Mouse (Mus musculus): ENCODE measurements around the gene Hs3st5. TPM values are rescaled to one million over a fixed set of nuclear protein-coding genes. Genes with fewer than 3 reads are reported as not detected.
"Not testable (repeated sequence)": the region's sequence is repeated elsewhere in the genome, so short reads cannot be mapped to it uniquely, and the experiment has no call there.

Hs3st5 gene
- total RNA-seq, 4 experiments from 2014 or later: 1.3 to 2.3 (median 1.8) TPM

DNA sequence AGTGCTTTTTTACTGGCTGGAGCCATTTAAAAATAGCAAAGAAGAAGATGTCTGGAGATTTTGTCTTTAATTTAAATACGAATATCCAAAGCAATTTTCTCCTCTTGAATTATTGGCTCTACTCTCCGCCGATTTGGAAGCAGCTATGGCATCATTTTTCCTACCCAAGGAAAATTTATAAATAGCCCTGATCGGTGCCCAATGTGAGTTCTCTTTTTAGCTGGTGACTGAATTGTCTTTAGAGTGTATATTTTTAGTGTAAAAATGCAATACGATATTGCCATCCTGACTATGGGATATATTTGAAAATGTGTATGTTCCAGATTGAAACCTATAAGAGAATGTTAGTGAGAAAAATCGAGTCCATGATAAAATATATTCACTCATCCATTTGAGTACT is 51.1 kb downstream of the Hs3st5 start:
- no peak for DNase-seq (ENCODE audit: low spot score in 2 of 2)

DNA sequence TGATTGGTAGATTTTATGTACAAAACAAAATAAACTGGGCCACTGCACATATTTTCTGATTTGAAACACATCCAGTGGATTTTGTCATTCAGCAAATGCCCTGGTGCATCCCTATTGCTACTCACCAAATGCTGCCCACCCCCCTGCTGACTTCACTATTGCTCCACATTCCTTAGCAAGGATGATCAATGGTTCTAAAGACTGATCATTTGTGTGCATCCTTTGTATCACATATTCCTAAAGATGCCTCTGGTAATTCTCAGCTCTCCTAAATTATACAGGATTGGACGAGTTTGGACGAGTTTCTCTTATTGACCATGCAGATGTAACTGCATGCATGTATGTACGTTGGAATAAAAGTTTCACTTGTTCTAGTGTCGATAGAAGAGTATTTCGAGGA is 52.1 kb downstream of the Hs3st5 start:
- no peak for DNase-seq (ENCODE audit: low spot score in 2 of 2)

DNA sequence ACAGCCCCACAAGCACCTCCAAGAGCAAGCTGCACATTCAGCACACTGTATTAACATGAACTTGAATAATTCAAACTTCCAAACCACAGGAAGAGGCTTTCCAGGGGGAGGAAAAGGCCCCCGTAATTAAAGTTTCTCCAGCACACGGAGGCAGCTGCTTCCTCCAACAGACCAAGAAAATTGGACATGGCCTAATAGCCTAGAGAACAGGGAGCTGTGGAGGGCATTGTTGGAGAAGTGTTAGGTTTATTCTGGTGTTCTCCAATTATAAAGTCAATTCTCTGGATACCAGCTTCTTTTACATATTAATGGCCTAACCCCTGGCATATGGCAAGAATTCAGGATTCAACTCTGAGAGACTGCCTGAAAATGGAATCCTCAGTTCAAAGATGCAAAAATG is 60.6 kb downstream of the Hs3st5 start:
- DNase-seq (ENCODE audit: low spot score in 2 of 2): no peak

DNA sequence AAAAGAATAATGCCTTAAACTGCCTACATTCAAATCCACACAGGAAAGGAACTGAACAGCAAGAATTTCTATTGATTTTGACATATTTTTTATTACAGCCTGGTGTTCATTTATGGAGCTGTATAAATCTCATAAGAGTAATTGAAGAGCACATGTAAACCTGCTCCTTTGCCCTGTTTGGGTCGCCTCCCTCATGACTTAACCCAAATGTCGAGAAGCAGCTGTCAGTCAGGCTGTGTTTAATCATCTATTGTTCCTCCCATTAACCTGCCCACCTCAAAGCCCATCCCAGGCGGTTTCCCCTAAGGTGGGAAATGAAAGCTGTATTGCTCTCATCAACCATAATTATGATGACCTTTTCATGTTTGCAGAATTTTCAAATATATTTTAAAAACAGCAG is 65.9 kb downstream of the Hs3st5 start:
- no peak for DNase-seq (ENCODE audit: low spot score in 2 of 2)

DNA sequence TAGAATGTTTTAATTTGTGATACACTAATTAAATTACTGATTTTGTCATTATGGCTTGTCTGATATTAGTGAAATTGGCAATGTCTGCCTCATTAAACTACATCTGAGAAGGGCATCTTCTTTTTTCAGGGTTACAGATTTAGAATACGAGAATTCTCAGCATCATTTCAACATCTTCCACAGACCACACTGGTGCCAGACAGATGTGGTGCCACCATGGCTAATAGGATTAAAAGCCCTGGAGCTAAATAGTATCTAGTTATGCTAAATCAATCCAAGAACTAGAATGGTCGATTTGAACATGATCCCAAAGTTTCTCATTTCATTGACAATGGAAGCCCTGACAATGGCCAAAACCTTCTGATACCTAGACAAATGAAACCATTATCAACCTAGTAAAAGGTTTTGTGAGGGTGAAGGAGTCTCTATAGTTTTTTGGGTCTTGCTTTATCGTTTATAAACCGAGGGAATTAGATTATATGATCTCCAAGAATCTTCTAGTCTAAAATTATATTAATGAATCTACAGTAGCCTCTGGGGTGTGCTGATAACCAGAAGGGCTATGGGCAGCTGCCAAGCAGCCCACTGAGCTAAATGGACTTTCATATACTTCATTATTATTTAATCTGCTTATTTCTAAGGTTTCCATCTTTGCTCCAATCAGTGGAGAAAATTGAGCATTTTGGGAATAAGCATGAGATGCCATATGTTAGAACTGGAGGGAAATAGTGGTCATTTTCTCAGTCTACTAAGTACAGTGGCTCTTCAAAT is 71.9 kb downstream of the Hs3st5 start:
- DNase-seq (ENCODE audit: low spot score in 2 of 2): no peak

DNA sequence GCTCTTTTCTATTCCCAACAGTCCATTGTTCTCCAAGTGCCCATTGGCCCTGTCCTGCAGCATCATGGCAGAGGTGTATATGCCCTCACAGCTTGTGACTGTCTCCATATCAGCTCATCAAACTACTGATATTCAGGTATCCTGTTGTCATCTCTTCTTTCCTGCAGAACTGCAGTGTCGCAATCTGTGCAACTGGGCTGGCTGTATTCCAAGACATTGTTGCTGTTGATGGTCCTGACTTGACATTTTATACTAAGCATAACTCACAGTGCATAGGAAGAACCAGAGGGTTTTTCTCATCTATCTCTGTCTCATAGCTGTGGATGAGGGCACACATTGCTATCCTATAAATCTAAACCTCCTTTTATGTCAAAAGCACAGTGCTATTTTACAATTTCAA is 103.8 kb downstream of the Hs3st5 start:
- DNase-seq (ENCODE audit: low spot score in 2 of 2): no peak

DNA sequence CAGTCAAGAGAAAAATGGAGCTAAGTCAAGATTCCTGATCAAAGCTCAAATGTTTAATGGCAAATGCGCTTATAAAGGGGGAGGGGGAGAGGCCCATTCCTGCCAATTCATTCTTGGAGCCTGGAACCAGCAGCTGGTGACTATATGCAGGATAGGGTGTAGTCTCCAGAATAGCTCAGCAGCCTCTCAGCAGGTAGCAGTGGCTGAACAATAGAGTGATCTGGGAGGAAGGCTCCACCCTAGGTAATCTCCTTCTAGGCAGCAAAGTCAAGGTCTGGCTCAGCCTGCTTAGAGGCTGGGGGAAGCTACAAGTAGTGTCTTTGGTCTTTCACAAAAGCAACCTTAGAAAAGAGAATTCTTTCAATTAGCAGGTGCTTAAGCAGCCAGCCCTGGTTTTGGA is 104.8 kb downstream of the Hs3st5 start:
- DNase-seq (ENCODE audit: low spot score in 2 of 2): not testable (repeated sequence)

DNA sequence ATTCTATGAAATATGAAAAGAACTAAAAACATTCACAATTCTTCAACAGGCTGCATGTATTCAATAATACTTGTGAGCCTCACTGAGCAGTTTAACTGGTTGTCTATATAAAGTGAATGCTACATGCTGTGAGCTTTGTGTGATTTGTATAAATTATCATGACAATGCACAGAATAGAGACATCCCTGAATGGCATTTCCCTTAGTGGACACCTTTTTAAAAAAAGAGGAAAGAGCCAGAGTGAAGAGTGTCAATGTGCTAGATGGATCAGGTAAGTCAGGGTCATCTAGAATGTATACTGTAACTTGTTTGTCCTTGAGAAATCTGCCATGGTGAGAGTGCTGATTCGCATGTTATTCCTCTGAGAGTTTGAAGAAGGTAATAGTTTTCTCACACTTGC is 116.4 kb downstream of the Hs3st5 start:
- DNase-seq (ENCODE audit: low spot score in 2 of 2): no peak

DNA sequence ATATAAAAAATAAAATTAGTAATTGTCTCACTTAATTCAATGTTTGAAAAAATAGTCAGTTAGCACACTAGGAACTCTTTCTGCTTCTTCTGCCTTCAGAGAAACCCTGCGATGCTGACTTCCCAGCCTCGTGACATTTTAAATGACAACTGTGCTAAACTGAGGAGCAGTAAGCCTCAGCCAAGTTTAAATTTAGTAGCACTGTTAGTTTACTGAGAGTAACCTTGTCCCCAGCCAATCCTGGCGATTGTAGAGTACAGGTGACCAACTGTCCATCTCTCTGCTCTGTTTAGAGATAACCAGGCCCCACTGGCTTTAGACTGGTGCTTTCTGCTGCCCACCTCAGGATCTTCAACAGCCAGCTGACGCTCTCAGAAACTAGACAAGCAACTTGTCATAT is 121.3 kb downstream of the Hs3st5 start:
- no peak for DNase-seq (ENCODE audit: low spot score in 2 of 2)

DNA sequence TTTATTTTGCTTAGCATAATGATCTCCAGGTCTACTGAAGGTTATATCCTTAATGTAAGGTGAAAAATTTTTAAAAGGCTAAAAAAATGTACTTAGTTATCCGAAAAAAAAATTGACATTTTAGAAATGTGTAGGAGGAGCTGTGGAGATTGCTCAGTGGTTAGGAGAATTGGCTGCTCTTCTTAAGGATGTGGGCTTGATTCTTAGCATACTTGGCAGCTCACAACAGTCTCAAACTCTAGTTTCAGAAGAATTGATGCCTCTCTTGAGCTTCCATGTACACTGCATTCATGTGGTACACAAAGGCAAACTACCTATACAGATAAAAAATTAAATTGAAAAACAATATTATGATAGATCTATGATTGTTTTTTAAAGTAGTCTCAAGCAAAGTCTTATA is 125.1 kb downstream of the Hs3st5 start:
- no peak for DNase-seq (ENCODE audit: low spot score in 2 of 2)

DNA sequence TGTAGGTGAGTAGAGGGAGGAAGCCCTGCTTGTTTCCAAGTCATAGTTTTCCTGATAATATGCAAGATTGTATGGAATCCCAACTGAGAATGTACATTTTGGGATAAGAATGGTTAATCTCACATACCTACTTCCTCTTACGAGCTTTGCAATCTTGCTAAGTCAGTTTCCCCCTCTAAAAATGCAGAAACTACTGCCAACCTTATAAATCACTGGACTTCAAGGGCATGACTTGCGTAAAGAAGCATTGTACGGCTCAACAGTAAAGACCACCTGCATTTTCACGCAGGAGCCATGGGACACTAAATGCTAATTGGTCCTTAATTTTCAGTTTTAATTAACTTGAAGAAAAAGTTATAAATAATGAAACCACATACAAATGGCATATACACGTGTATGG is 144.0 kb downstream of the Hs3st5 start:
- no peak for DNase-seq (ENCODE audit: low spot score in 2 of 2)

DNA sequence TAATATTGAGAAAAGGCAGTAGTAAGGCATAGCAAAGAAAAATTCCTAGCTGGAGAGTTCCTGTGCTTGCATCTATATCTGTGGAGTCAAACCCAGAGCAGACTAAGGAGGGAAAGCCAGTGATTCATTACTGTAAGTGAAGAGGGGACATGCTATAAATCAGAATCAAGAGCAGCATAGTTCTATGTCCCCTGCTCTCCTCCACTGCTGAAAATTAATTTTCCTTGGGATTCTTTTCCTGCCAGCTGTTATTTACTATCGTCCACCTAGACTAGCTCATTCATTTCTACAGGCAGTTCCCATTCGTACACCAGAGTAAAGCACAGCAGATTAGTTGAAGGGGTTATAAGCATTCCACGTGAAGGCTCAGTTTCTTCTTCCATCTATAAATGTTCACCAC is 207.4 kb downstream of the Hs3st5 start:
- DNase-seq (ENCODE audit: low spot score in 2 of 2): no peak

DNA sequence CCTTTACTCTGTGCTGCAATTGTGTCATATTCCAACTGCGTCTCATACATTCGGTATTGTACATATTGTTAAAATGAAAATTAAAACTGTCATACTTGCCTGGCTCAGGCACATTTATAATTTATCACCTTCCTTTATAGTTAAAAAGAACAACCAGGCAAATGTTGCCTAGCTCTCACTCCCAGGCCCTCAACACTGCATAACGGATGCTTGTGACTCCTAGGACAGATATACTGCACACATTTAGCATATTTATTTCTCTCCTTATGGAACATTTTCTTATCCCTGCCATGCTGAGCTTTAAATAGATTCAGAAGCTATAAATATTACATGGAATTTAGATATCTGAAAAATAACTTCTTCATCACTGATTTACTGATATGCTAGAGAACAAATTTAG is 219.6 kb downstream of the Hs3st5 start:
- no peak for DNase-seq (ENCODE audit: low spot score in 2 of 2)

DNA sequence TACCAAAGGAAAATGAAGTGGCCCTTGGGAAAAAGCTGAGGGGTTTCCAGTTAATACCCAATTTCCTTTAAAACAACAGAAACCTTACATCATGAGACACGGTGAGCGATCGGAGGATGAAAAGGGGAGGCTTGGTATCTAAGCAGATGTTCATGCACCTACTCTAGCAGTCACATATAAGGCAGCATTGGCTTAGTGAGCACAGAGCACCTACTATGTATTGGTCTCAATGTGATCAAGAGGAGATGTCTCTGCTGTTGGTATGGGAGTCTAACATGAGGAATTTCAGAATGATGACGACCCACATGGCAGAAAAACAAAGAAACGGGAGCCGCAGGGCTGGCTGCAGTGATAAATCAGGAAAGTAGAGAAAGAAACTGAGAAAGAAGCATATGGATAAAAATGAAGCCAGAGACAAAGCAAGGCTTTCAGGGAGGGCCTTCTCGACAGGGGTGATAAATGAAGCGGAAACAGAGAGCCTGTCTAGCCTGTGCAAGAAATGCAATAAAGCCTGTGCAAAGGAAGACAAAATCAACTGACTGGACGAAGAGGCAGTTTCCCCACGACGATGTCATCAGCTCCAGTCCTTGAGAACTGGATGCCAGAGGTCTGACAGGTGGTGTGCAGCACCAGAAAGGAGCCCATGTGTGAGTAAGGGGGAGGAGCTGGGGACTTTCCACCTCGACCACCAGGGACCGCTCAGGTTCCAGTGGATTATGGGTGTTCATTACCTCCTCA is 222.9 kb downstream of the Hs3st5 start:
- DNase-seq (ENCODE audit: low spot score in 2 of 2): no peak

DNA sequence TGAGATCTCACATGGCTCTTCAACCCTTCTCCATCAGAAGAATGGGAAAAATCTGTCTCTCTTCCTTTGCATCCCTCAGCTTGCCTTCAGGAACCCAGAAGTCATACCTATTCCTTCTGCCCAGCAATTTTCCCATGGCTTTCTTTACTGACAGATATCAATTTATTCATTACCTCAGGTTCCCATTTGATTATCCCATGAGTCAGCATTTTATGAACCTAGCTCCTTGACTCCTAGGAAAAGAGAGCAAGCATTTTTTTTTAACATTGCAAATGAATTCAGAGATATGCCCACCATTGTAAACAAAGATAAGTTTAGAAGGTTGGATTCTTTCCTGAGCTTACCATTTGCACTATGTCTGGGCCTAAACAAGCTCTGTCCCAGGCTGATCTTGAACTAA is 232.8 kb downstream of the Hs3st5 start:
- DNase-seq (ENCODE audit: low spot score in 2 of 2): no peak

DNA sequence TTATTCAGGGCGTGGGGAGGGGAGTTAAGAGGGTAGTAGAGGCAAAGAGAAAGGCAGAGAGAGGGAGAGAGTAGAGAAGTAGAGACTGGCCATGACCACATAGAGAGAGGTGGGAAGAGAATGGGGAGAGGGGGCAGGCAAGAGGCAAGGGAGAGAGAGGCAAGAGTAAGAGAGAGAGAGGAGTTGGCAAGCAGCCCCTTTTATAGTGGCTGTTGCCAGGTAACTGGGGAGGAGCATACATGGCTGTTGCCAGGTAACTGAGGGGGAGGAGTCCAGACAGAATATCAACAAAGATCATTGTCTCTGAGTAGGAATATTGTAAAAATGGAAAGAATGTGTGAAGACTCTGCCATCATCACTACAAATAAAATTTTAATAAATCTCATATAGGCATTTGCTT is 243.4 kb downstream of the Hs3st5 start:
- DNase-seq (ENCODE audit: low spot score in 2 of 2): no peak

DNA sequence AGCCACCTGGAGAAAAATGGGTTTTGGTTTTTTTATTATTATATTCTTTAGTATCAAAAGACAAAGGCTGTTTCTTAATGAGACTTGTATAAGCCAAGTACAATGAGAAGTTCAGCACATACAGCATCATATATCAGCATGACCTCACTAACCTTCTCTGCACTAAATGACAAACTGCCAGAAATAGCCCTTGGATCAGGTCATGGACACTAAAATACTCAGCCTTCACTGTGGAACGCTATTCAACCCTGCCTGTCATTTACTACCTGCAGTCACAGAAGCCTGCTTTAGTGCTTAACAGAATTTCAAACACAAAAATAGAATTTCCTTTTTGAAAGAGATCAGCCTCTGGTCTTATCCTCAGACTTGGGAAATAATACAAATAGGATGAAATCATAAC is 247.9 kb downstream of the Hs3st5 start:
- DNase-seq (ENCODE audit: low spot score in 2 of 2): no peak

DNA sequence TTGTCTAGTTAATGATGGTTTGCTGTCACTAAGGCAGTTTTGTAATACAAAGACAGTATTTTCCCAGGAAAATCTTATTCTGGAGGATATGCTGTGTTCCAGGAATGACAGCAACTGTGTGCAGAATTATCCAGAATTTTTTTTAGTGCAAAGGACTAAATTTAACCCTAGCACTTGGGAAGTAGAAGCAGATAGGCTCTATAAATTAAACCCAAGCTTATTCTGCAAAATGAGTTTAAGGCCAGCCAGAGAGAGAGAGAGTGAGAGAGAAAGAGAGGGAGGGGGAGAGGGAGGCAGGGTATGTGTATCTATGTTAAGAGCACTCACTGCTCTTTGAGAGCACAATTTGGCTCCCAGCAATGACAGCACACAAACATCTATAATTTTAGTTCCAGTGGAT is 267.0 kb downstream of the Hs3st5 start:
- no peak for DNase-seq (ENCODE audit: low spot score in 2 of 2)

DNA sequence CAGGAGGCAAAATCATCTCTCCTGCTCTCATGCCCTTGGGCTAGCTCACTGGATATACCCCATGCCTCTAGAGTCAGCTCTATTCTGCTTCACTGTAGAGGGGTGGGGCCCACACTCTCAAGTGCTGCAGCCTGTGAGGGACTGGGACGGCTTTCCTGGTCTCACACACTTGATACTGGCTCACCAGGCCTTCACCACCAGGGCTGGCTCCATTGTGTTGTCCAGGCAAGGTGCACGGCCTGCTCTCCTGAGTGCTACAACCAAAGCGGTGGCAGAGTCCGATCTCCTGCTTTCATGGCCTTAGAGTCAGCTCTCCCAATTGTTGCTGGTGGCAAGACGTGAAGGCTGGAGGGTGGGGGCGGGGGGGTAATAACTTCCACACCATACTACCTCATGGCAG is 268.3 kb downstream of the Hs3st5 start:
- DNase-seq (ENCODE audit: low spot score in 2 of 2): no peak

DNA sequence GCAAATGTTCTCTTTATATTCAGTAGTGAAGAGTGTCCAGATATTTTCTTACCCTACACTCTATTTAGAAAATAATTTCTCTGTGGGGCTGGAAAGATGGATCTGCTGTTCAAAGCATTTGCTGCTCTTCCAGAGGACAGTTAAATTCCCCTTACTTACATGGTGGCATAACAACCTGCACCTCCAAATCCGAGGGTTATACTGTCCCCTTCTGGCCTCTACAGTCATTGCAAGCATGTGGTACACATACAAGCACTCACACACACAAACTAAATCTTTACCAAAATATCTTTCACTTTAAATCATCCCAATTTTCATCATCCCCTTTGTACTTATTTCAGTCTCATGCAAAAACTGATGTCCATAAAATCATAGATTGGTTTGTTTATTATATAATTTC is 275.0 kb downstream of the Hs3st5 start:
- DNase-seq (ENCODE audit: low spot score in 2 of 2): no peak

DNA sequence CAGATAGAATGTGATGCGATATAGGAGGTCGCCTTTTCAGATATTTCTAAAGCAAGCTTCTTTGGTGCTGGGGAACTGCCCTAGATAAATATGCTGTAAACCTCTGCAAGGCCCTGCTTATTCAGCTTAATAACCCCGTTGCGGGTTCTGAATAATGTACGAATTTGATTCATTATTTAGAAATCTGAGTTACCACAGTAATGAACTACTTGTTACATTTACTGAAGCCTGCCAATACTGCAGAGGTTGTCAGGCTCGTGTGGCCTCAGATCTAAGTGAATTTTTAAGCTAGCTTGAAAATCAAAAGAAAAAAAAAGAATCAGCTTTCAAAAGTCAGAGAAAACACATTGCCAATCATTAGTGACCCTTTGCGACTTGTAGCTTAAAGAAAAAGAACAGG is 280.4 kb downstream of the Hs3st5 start:
- no peak for DNase-seq (ENCODE audit: low spot score in 2 of 2)

DNA sequence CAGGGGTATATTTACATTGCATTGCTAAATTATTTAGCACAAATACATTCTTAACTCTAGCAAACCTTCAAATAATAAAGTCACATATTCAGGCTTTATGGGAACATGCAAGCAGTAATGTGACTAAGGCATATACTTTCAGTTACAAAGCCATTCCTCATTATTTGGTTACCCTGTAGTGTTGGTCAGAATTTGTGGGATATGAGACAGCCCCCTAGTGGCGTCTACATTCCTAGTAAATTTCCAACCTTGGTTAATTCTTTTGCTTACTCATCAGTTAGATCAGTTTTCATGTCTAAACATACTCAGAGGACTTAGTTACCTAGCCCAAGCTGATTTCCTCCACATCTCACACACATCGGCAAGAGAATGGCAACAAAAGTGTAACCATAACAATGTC is 285.2 kb downstream of the Hs3st5 start:
- DNase-seq (ENCODE audit: low spot score in 2 of 2): peak in 1 of 2 experiments; percentile 8

DNA sequence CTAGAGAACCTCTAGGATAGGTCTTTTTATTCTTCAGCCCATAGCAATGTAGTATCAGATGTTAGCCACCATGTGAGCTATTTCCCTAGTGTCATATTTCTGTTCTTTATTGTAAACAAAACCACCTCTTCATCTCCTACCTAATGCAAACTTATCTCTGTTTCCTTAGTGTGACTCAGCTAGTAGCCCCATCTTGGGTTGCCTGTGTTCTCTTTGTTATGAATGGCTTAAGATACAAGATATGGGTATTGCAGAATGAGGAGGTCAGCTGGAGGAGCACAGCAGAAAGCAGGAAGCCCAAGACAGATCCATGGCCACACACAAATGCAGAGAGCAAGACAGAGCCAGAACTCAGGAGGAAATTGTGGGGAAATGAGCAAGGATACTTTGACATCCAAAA is 288.7 kb downstream of the Hs3st5 start:
- no peak for DNase-seq (ENCODE audit: low spot score in 2 of 2)
